Mouse (Mus musculus) forebrain, embryonic 15.5 days (tissue): ENCODE measurements around the gene Hist1h2ad. TPM values are rescaled to one million over a fixed set of nuclear protein-coding genes. Genes with fewer than 3 reads are reported as not detected.
"Not testable (repeated sequence)": the region's sequence is repeated elsewhere in the genome, so short reads cannot be mapped to it uniquely, and the experiment has no call there.

Experiments
- ATAC-seq: fragments of 200-750 bp; cut with Nextera tagmentation; replicated peaks from 2 replicates; pipeline ENCODE4 v1.8.0; 2017; ENCODE audit warnings: mild to moderate bottlenecking, moderate TSS enrichment, moderate library complexity
- H3K27ac ChIP-seq: fragments of 300-500 bp; sonication (generic); replicated peaks from 2 replicates; pipeline ENCODE4 v1.5.1; 2015; ENCODE audit warnings: mild to moderate bottlenecking, inconsistent platforms
- H3K27me3 ChIP-seq: fragments of 300-500 bp; sonication (generic); 2 replicates; pipeline ENCODE4 v1.6.1; 2015; ENCODE audit warnings: inconsistent platforms
- H3K36me3 ChIP-seq: fragments of 300-500 bp; sonication (generic); 2 replicates; pipeline ENCODE4 v1.6.1; 2015; ENCODE audit warnings: mild to moderate bottlenecking, inconsistent platforms
- H3K4me1 ChIP-seq: fragments of 300-500 bp; sonication (generic); 2 replicates; pipeline ENCODE4 v1.6.1; 2015; ENCODE audit warnings: inconsistent platforms
- H3K4me2 ChIP-seq: fragments of 300-500 bp; sonication (generic); replicated peaks from 2 replicates; pipeline ENCODE4 v1.6.1; 2015; ENCODE audit warnings: mild to moderate bottlenecking, inconsistent platforms
- H3K4me3 ChIP-seq: fragments of 300-500 bp; sonication (generic); 2 replicates; pipeline ENCODE4 v1.5.1; 2015; ENCODE audit warnings: mild to moderate bottlenecking, inconsistent platforms
- H3K9ac ChIP-seq: fragments of 300-500 bp; sonication (generic); replicated peaks from 2 replicates; pipeline ENCODE4 v1.6.1; 2015; ENCODE audit warnings: mild to moderate bottlenecking, inconsistent platforms
- H3K9me3 ChIP-seq: fragments of 300-500 bp; sonication (generic); 2 replicates; pipeline ENCODE4 v1.6.1; 2016; ENCODE audit warnings: inconsistent platforms
- WGBS: fragments of 180-500 bp; shearing (Covaris S2); methylation state at CpG from one replicate; pipeline ENCODE4 v1.1.7; 2015; ENCODE audit warnings: mixed read lengths; 5-methylcytosine and 5-hydroxymethylcytosine counted together
- polyA plus RNA-seq: library from polyadenylated mRNA; unstranded; fragments of >200 nt; fragmentation: Nextera tagmentation; extraction: Ambion mirVana; gene quantifications from 2 replicates; pipeline ENCODE4 v1.2.1, GENCODE M21; 2015

Hist1h2ad gene
- polyA plus RNA-seq, 1 experiment from 2014 or later, result 2.0 TPM

DNA sequence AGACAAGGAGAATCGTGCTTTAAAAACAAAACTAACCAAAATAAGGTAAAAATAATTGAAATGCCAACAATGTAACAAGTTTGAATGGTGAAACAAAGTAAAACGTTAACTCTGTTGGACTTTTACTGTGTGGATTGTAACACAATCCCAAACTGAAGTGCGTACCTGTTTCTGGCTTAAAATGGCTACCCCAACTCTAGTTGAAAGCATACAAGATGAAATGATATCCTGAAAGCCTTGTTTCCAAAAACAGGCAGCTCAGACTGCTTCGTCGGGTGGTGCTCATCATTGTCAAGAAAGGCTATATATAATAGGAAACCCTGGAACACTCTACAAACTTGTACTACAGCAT, 12.7 kb upstream of the Hist1h2ad start:
- 0% methylated on average over 2 of the region's 5 CpGs for WGBS
- not testable (repeated sequence) for ATAC-seq, H3K27me3 ChIP-seq, H3K9me3 ChIP-seq, H3K36me3 ChIP-seq
- Histone ChIP-seq H3K4me1 (peaks cover 14% of the 10 kb centered on the region), H3K27ac (peak overlapping the region; percentile 97), H3K9ac (peak overlapping the region; percentile 72), H3K4me2 (peak overlapping the region; percentile 41), H3K4me3 (peak overlapping the region; percentile 50)

DNA sequence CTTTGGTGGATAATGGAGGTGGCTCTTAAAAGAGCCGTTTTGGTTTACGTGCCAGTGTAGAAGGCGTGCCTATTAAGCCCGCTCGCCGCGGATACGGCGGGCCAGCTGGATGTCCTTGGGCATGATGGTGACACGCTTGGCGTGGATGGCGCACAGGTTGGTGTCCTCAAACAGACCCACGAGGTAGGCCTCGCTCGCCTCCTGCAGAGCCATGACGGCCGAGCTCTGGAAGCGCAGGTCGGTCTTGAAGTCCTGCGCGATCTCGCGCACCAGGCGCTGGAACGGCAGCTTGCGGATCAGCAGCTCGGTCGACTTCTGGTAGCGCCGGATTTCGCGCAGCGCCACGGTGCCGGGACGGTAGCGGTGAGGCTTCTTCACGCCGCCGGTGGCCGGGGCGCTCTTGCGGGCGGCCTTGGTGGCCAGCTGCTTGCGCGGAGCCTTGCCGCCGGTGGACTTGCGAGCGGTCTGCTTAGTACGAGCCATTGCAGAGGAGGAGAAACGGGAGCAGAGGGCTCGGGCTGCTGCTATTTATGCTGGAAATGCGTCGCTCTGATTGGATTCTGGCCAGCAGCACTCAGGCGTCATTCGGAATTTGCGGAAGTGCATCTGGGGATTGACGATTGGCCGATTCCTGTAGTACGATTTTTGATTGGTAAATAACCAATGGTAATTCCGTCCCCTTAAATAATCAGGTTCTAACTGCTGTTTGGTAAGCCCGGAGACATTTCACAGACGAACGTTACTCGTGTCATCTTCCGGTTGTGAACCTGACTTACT, 12.1 kb upstream of the Hist1h2ad start, which contains the start of gene Hist1h3e:
Gene Hist1h3e (minus strand): TSS at position 487 of the 777 bp plus-strand sequence.
- Histone ChIP-seq H3K4me3 (peak within 1 kb of the TSS; percentile 50), H3K9ac (peak within 1 kb of the TSS; percentile 72), H3K27ac (peak within 1 kb of the TSS; percentile 97), H3K4me2 (peak within 1 kb of the TSS; percentile 65)
- H3K36me3 ChIP-seq, H3K4me1 ChIP-seq, H3K27me3 ChIP-seq, H3K9me3 ChIP-seq: not testable (repeated sequence)
- WGBS, result under 1% methylated on average over 37 of the region's 67 CpGs
- peak; percentile 95 for ATAC-seq

DNA sequence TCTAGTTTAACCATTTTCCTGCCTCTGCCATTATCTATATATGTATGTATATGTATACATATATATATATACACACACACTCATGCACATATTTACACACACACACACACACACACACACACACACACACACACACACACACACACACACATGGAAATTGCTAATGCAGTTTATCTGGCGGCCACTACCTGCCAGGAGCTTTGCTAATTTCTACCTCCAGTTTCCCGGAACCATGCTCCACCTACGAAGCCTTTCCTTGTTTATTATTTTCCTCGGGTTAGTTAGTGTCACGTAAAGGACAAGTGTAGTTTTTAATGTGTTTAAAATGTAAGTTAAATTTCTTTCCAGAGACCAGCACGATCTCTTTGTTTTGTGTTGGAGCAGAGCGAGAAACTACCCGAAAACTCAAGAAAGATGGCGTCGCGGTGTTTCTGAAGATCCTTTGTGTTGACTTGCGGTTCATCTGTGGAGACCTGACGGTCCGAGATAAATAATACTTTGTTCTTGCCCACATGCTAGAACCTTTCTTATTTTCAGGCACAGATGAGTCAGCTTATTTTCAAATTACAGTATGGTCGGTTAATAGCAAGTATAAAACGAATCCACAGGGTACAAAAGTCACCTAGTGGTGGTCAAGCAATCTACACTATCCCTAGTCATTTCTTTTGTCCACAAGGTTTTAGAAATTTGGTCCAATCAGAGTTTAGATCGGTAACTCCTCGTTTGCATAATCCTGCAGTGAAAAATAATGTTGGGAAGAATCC, 11.3 kb upstream of the Hist1h2ad start:
- WGBS, result under 1% methylated on average over 18 of the region's 18 CpGs
- no peaks in the 10 kb centered on the region for H3K9me3 ChIP-seq
- peak overlapping the region; percentile 56 for H3K9ac ChIP-seq
- no peaks in the 10 kb centered on the region for H3K36me3 ChIP-seq
- H3K27me3 ChIP-seq, result no peaks in the 10 kb centered on the region
- ATAC-seq, result peak; percentile 50
- peak overlapping the region; percentile 97 for H3K27ac ChIP-seq
- H3K4me2 ChIP-seq, result peak overlapping the region; percentile 65
- peak overlapping the region; percentile 50 for H3K4me3 ChIP-seq
- peaks cover 9% of the 10 kb centered on the region; the same call in 1 of the 2 replicates for H3K4me1 ChIP-seq

DNA sequence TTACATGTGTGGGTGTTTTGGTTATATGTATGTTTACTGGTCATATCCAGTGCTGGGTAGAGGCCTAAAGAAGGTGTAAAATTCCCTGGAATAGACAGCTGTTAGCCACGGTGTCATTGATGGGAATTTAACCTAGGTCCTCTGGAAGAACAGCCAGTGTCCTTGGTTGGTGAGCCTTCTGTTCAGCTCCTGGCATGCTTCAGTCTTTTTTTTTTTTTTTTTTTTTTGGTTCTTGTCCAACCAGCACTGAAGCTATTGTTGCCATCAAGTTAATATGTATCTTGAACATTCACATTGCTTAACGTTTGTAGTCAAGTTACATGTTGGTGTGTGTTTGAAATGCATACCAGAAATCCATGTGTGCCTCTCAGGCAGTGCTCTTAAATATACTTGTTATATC, 9.7 kb upstream of the Hist1h2ad start:
- Histone ChIP-seq H3K4me3 (no peak overlapping the region), H3K4me1 (peaks cover 9% of the 10 kb centered on the region; the same call in 1 of the 2 replicates), H3K9me3 (no peaks in the 10 kb centered on the region), H3K4me2 (no peak overlapping the region), H3K9ac (no peak overlapping the region), H3K27ac (peak overlapping the region; percentile 97; the same call in 1 of the 2 replicates), H3K27me3 (no peaks in the 10 kb centered on the region), H3K36me3 (no peaks in the 10 kb centered on the region)
- no peak for ATAC-seq
- WGBS, result 90% methylated on average over 2 of the region's 2 CpGs

DNA sequence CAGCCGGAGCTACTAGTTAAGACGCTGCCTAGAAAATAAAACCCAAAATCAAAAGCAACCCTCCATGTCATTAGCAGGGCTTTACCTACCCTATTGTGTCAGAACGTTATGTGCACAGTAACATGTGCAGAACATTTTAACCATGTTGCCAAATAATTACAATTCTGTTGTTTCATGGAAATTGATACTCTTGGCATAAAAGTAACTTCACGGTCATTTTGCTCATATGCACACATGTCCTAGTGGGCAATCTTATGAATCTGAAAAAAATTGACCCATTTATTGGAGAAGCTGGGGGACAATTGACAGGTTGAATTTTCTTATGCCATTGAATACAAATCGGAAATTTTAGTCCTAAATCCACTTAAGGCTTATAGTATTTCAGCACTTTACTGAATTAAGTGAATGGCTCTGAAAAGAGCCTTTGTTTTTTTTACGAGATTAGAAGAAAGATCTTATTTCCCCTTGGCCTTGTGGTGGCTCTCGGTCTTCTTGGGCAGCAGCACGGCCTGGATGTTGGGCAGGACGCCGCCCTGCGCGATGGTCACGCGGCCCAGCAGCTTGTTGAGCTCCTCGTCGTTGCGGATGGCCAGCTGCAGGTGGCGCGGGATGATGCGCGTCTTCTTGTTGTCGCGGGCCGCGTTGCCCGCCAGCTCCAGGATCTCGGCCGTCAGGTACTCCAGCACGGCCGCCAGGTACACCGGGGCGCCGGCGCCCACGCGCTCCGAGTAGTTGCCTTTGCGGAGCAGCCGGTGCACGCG, 3.7 kb upstream of the Hist1h2ad start:
- H3K4me1 ChIP-seq, result peaks cover 24% of the 10 kb centered on the region
- whole genome bisulfite sequencing, result under 1% methylated on average over 27 of the region's 41 CpGs
- peak overlapping the region; percentile 50 for H3K4me3 ChIP-seq
- peak overlapping the region; percentile 64 for H3K4me2 ChIP-seq
- peak; percentile 11 for ATAC-seq
- not testable (repeated sequence) for H3K36me3 ChIP-seq, H3K27me3 ChIP-seq, H3K9me3 ChIP-seq
- peak overlapping the region; percentile 54 for H3K9ac ChIP-seq
- H3K27ac ChIP-seq, result peak overlapping the region; percentile 97

DNA sequence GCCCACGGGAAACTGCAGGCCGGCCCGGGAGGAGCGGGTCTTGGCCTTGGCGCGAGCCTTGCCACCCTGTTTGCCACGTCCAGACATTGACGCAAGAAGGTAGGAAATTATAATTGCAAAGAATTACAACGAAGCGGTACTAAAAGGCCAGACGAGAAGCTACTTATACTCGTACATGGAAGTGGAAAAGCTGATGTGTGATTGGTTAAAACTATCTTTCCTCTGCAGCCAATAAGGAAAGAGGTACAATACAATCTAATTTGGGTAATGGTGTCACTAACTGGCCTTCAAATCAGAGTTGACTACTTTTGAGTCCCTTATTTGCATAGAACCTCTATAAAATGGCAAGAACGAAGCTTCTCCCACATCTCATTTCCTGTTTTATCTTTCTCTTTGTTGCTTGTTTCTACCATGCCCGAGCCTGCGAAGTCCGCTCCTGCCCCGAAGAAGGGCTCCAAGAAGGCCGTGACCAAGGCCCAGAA, 3.1 kb upstream of the Hist1h2ad start, which contains the start of the genes Hist1h2ae and Hist1h2bg:
Gene Hist1h2ae (minus strand): TSS at position 199 of the 482 bp plus-strand sequence.
Gene Hist1h2bg (plus strand): TSS at position 375 of the 482 bp plus-strand sequence.
- Histone ChIP-seq H3K36me3 (no peaks in the 10 kb centered on the region), H3K27ac (peak within 1 kb of the TSS; percentile 97), H3K9me3 (no peaks in the 10 kb centered on the region), H3K27me3 (no peaks in the 10 kb centered on the region), H3K4me2 (peak within 1 kb of the TSS; percentile 64), H3K4me3 (peak within 1 kb of the TSS; percentile 50), H3K9ac (peak within 1 kb of the TSS; percentile 69), H3K4me1 (peaks cover 25% of the 10 kb centered on the region)
- peak; percentile 93 for ATAC-seq
- WGBS, result under 1% methylated on average over 18 of the region's 18 CpGs

DNA sequence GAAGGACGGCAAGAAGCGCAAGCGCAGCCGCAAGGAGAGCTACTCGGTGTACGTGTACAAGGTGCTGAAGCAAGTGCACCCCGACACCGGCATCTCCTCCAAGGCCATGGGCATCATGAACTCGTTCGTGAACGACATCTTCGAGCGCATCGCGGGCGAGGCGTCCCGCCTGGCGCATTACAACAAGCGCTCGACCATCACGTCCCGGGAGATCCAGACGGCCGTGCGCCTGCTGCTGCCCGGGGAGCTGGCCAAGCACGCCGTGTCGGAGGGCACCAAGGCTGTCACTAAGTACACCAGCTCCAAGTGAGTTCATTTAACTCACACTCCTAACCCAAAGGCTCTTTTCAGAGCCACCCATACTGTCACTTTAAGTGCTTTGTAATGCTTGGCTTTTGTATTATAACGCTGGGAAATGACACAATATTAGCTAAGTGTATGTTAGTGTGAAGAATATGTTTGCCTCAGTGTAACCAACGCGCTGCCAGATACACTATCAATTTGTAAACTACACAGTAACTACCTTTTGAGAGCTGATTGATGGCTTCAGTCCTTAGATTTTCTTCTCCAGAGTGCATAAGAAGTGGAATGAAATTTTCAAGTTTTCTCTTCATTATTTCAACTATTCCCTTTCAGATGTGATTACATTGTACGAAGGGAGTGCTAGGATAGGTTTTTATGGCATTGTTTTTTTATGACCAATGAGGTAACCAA, 2.5 kb upstream of the Hist1h2ad start:
- not testable (repeated sequence) for ATAC-seq, H3K27me3 ChIP-seq, H3K9me3 ChIP-seq, H3K36me3 ChIP-seq
- Histone ChIP-seq H3K27ac (peak overlapping the region; percentile 97), H3K9ac (peak overlapping the region; percentile 69), H3K4me1 (peaks cover 31% of the 10 kb centered on the region), H3K4me2 (peak overlapping the region; percentile 64), H3K4me3 (peak overlapping the region; percentile 50)
- WGBS, result 0% methylated on average over 20 of the region's 34 CpGs

DNA sequence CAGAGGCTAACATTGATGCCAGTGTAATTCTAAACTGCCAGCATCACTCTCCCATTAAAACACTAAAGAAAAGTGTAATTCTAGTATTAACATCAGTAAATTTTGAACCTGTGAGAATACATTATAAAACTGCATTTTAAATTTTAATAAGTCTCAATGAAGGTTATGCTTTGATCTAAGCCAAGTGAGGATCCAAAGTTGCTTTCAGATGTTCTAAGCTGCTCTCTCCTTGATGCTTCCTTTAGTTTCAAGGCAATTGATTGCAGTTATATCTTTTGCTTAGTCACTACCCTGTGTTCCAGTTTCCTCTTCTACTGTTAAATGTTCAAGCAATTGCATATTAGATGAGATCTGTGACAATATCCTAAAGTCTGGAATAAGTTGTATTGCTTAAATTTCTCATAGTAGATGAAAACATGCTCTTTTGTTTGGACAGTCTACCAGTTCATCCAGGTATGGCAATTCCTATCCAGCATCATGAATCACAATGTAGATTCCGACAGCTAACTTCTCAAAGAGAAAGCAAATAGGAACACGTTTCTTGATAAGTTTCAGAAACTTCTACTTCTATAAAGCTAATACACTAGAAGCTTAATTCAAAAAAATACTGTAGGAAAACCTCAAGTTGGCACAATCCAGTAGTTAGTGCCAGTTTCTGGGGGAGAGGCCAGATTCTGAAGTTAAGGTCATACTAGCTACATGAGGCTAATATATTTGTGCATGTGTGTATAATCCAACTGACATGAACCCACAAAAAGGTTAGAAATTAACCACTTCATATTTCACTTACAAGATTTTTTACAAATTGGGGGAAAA, 1.8 kb upstream of the Hist1h2ad start:
- peak overlapping the region; percentile 64 for H3K4me2 ChIP-seq
- H3K4me1 ChIP-seq, result peaks cover 38% of the 10 kb centered on the region
- peak overlapping the region; percentile 50 for H3K4me3 ChIP-seq
- no peak for ATAC-seq
- no peaks in the 10 kb centered on the region for H3K9me3 ChIP-seq
- H3K27ac ChIP-seq, result peak overlapping the region; percentile 97
- no peaks in the 10 kb centered on the region for H3K27me3 ChIP-seq
- WGBS, result 37% methylated on average over 2 of the region's 2 CpGs
- H3K36me3 ChIP-seq, result no peaks in the 10 kb centered on the region
- H3K9ac ChIP-seq, result peak overlapping the region; percentile 69

DNA sequence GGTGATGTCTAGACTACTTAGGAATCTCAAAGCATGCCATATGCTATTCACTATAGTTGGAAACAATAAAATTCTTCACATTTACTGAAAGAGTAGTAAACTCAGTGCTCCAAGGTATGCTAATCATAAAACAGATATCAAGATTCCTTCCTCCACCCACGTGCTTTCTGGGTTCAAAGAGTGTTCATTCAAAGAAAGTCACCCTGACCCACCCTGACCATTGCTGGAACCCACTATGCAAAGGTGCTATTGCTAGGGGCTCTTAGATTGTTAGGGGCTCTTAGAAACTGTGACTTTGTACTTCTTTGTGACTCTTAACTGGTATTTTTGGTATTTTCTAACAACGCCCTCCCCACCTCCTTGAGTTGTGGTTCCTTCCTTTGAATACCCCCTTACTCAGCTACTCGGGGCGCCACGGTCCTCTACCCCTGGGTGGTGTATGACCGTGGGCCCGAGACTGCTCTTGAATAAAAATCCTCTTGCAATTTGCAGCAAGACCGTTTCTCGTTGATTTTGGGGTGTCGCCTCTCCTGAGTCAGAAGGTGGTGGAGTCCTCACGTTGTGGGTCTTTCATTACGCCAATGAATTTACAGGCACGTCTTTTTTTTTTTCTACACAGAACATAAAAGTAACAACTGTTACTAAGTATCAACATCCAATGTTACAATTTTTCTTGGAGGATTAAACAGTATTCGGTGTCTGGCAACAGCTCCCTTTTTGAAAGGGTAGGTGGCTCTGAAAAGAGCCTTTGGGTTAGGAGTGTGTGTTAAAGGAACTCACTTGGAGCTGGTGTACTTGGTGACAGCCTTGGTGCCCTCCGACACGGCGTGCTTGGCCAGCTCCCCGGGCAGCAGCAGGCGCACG, 915 bp upstream of the Hist1h2ad start:
- 6% methylated on average over 20 of the region's 20 CpGs for WGBS
- Histone ChIP-seq H3K4me3 (peak overlapping the region; percentile 50), H3K4me1 (peaks cover 38% of the 10 kb centered on the region), H3K4me2 (peak overlapping the region; percentile 64), H3K27ac (peak overlapping the region; percentile 97), H3K9ac (peak overlapping the region; percentile 69)
- not testable (repeated sequence) for ATAC-seq, H3K9me3 ChIP-seq, H3K27me3 ChIP-seq, H3K36me3 ChIP-seq
